Mouse (Mus musculus) gonadal fat pad, adult 2 months (tissue): Measurements from ENCODE around the gene Tnfaip8l2. TPM values are rescaled to one million over a fixed set of nuclear protein-coding genes. Genes with fewer than 3 reads are reported as not detected.
"Not testable (repeated sequence)": the region's sequence is repeated elsewhere in the genome, so short reads cannot be mapped to it uniquely, and the experiment has no call there.

ENCODE experiments used
- DNase-seq: peaks from one replicate; pipeline ENCODE4 v3.0.0-alpha.2; 2012; ENCODE audit warnings: low read depth
- polyA plus RNA-seq: library from polyadenylated mRNA; depleted of rRNA; stranded (reverse); fragments of >200 nt; gene quantifications from 2 replicates; pipeline ENCODE4 v1.2.3, GENCODE M21; 2012; rRNA removed

Gene Tnfaip8l2
- polyA plus RNA-seq, 1 experiment = 11.6 TPM

GRCm38 (mm10) chr3:95112760-95113159, 29.4 kb downstream of the Tnfaip8l2 start:
- DNase-seq = no peak

- DNase-seq = no peak
These were observed 31.0 kb downstream of the Tnfaip8l2 start, which contains the start of gene Vps72 for GRCm38 (mm10) chr3:95110911-95111726. Gene Vps72 (plus strand): TSS chr3:95111022.

GRCm38 (mm10) chr3:95107898-95108297, 34.3 kb downstream of the Tnfaip8l2 start:
- no peak for DNase-seq

GRCm38 (mm10) chr3:95107308-95107707, 34.9 kb downstream of the Tnfaip8l2 start:
- DNase-seq = not testable (repeated sequence)

- DNase-seq = peak; percentile 91
These were observed 35.6 kb downstream of the Tnfaip8l2 start, which contains the start of gene Pip5k1a for GRCm38 (mm10) chr3:95106338-95107117. Gene Pip5k1a (minus strand): TSS chr3:95106930.

- no peak for DNase-seq
These were observed 36.4 kb downstream of the Tnfaip8l2 start for GRCm38 (mm10) chr3:95105586-95106337.

GRCm38 (mm10) chr3:95105121-95105520, 37.0 kb downstream of the Tnfaip8l2 start:
- peak; percentile 63 for DNase-seq

GRCm38 (mm10) chr3:95100854-95101253, 41.3 kb downstream of the Tnfaip8l2 start:
- DNase-seq = no peak

Other genes with a start within 250 kb of the Tnfaip8l2 start
- gene Selenbp1, start 209.3 kb downstream of the Tnfaip8l2 start, polyA plus RNA-seq = 130 and 163 TPM in 2 replicates
- 12.5 and 15.4 TPM in 2 replicates for gene Rfx5, start 188.3 kb downstream of the Tnfaip8l2 start, polyA plus RNA-seq
- gene Pi4kb, start 167.6 kb downstream of the Tnfaip8l2 start, polyA plus RNA-seq = 43.4 and 50.7 TPM in 2 replicates
- gene Zfp687, start 126.9 kb downstream of the Tnfaip8l2 start, polyA plus RNA-seq = 24.9 and 28.0 TPM in 2 replicates
- 182 and 227 TPM in 2 replicates for gene Psmd4, start 99.7 kb downstream of the Tnfaip8l2 start, polyA plus RNA-seq
- 19.6 and 21.0 TPM in 2 replicates for gene Pip5k1a, start 35.4 kb downstream of the Tnfaip8l2 start, polyA plus RNA-seq
- gene Vps72, start 31.3 kb downstream of the Tnfaip8l2 start, polyA plus RNA-seq = 42.0 and 43.5 TPM in 2 replicates
- gene Tmod4, start 17.9 kb downstream of the Tnfaip8l2 start, polyA plus RNA-seq = 0.42 and 0.63 TPM in 2 replicates
- gene Scnm1, start 8.3 kb downstream of the Tnfaip8l2 start, polyA plus RNA-seq = 36.7 and 37.0 TPM in 2 replicates
- 8.8 and 9.4 TPM in 2 replicates for gene Lysmd1, start 8.3 kb downstream of the Tnfaip8l2 start, polyA plus RNA-seq
- gene Sema6c, start 18.1 kb upstream of the Tnfaip8l2 start, polyA plus RNA-seq = 6.4 and 6.7 TPM in 2 replicates
- gene Gabpb2, start 75.6 kb upstream of the Tnfaip8l2 start, polyA plus RNA-seq = 13.2 and 14.2 TPM in 2 replicates
- 59.7 and 60.1 TPM in 2 replicates for gene Cdc42se1, start 86.4 kb upstream of the Tnfaip8l2 start, polyA plus RNA-seq
- gene Mllt11, start 89.8 kb upstream of the Tnfaip8l2 start, polyA plus RNA-seq = 22.5 and 24.7 TPM in 2 replicates
- 0.86 and 2.1 TPM in 2 replicates for gene Gm128, start 99.2 kb upstream of the Tnfaip8l2 start, polyA plus RNA-seq
- gene Bnipl, start 108.8 kb upstream of the Tnfaip8l2 start, polyA plus RNA-seq = 2.1 and 2.6 TPM in 2 replicates
- gene Mindy1, start 139.0 kb upstream of the Tnfaip8l2 start, polyA plus RNA-seq = 90.3 and 111 TPM in 2 replicates
- gene Prune1, start 139.7 kb upstream of the Tnfaip8l2 start, polyA plus RNA-seq = 23.6 and 28.2 TPM in 2 replicates
- gene Anxa9, start 164.8 kb upstream of the Tnfaip8l2 start, polyA plus RNA-seq = 18.1 and 26.0 TPM in 2 replicates
- 92.9 and 123 TPM in 2 replicates for gene Cers2, start 172.4 kb upstream of the Tnfaip8l2 start, polyA plus RNA-seq
- gene Setdb1, start 214.8 kb upstream of the Tnfaip8l2 start, polyA plus RNA-seq = 16.1 and 17.1 TPM in 2 replicates